Mouse (Mus musculus) testis, adult 2 months (tissue): ENCODE data around the gene Sema5a. TPM values are rescaled to one million over a fixed set of nuclear protein-coding genes. Genes with fewer than 3 reads are reported as not detected.

ENCODE experiments used
- H3K27ac ChIP-seq: fragments of 200-500 bp; 2 replicates; pipeline ENCODE4 v1.5.1; 2012; ENCODE audit warnings: low read depth, low read length; ENCODE audit not compliant: control insufficient read depth, insufficient read depth
- H3K27me3 ChIP-seq: fragments of 200-500 bp; 2 replicates; pipeline ENCODE4 v1.6.1; 2012; ENCODE audit warnings: mild to moderate bottlenecking, low read length, moderate library complexity; ENCODE audit not compliant: control insufficient read depth, insufficient read depth
- H3K36me3 ChIP-seq: fragments of 200-500 bp; 2 replicates; pipeline ENCODE4 v1.6.1; 2012; ENCODE audit warnings: mild to moderate bottlenecking, low read length; ENCODE audit not compliant: control insufficient read depth, insufficient read depth
- H3K4me1 ChIP-seq: fragments of 200-500 bp; 2 replicates; pipeline ENCODE4 v1.6.1; 2012; ENCODE audit warnings: low read length; ENCODE audit not compliant: control insufficient read depth, insufficient read depth
- H3K4me3 ChIP-seq: fragments of 200-500 bp; 2 replicates; pipeline ENCODE4 v1.5.1; 2012; ENCODE audit warnings: low read depth, mild to moderate bottlenecking, low read length, moderate library complexity, mixed read lengths; ENCODE audit not compliant: control insufficient read depth
- CTCF ChIP-seq: fragments of 200-500 bp; IDR thresholded peaks from 2 replicates; pipeline ENCODE4 v1.5.1; 2012; ENCODE audit warnings: low read depth, mild to moderate bottlenecking, inconsistent platforms, low read length, moderate library complexity; ENCODE audit not compliant: control insufficient read depth, insufficient read depth, insufficient replicate concordance
- POLR2A ChIP-seq: fragments of 200-500 bp; IDR thresholded peaks from 2 replicates; pipeline ENCODE4 v1.6.1; 2012; ENCODE audit warnings: low read depth, mild to moderate bottlenecking, inconsistent platforms, low read length, moderate library complexity; ENCODE audit not compliant: control insufficient read depth
- polyA plus RNA-seq: library from polyadenylated mRNA; depleted of rRNA; stranded (reverse); fragments of >200 nt; gene quantifications from 2 replicates; pipeline ENCODE4 v1.2.3, GENCODE M21; 2012

The Sema5a gene
- polyA plus RNA-seq, 1 experiment, result 4.5 TPM

DNA sequence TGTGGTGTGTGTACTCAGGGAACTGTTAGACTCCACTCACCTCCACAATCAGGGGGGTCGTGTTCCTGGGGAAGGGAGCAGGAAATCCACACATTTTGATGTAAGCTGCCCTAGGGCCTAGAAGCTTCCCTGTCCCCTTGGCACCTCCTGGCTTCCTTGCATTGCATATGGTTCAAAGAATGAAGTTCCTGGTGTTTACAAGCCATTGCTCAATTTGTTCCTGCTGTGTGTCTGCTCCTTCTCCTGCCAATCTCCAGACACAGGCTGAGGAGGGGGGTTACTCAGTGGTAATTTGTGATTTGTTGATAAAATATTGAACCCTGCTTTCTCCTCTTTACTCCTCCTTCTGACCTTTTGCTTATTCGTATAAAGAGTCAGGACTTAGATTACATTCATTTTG, 25.5 kb downstream of the Sema5a start:
- TF ChIP-seq POLR2A, result no peak
- Histone ChIP-seq H3K27me3 (no peaks in the 10 kb centered on the region), H3K4me3 (no peak overlapping the region), H3K4me1 (no peaks in the 10 kb centered on the region), H3K27ac (no peak overlapping the region), H3K36me3 (no peaks in the 10 kb centered on the region)

DNA sequence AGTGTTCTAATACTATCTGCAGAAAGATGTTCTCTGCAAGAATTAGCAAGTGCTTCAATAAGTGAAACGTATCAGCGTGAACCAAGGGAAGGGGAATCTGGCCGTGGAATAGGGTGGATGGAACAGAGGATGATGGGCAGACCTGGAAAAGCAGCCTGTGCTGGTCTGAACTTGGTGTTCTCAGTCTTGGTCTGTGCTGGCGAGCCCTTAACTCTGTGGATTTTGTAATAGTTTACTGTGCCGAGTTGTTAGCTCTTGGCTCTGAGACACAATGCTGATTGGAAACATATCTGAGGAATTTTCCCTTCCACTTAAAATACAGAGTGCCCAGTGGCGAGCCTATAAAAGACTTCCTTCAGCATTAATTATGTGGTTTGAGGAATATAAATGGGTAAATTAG, 29.3 kb downstream of the Sema5a start:
- no peaks in the 10 kb centered on the region for H3K27me3 ChIP-seq
- no peak overlapping the region; the same call in 1 of the 2 replicates for H3K27ac ChIP-seq
- H3K4me1 ChIP-seq, result no peaks in the 10 kb centered on the region
- H3K4me3 ChIP-seq, result no peak overlapping the region
- TF ChIP-seq CTCF (no peak), POLR2A (no peak)
- H3K36me3 ChIP-seq, result no peaks in the 10 kb centered on the region

DNA sequence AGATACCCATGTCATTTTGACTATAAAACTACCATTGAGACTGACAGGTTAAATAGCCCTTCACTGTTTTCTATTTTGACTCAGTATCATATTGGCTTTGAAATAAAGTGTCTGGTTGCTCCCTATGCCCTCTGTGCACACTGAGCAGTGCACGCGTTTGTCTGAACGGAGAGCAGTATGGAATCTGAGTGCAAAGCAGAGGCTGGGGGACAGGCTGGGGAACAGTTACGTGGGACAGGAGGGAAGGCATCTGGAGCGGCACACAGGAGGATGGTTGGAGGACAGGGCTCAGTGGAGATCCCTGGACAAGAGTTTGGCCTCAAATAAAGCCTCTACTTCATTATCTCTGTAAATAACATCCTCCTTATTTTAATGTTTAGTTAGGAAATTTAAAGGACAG, 30.4 kb downstream of the Sema5a start:
- no peak overlapping the region for H3K27ac ChIP-seq
- TF ChIP-seq CTCF (no peak), POLR2A (no peak)
- H3K4me1 ChIP-seq, result no peaks in the 10 kb centered on the region
- H3K4me3 ChIP-seq, result no peak overlapping the region
- no peaks in the 10 kb centered on the region for H3K27me3 ChIP-seq
- H3K36me3 ChIP-seq, result no peaks in the 10 kb centered on the region

DNA sequence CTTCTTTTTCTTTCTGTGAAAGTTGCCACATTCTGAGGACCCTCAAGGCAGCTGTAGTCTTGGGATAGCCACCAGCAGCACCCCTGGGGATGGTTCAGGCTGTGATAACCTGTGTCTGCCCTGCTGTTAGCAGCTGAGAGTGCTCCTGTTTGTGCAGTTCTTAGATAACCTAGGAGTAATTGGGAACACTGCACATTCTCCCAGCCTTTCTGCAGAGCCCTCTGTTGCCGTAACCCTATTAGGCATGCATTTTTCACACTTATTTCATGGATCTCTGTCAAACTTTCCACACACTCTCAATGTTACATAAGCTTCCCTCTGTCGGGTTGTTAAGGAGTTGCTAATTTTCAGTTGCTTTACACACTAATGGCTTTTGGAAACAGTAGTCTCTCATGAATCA, 34.0 kb downstream of the Sema5a start:
- TF ChIP-seq POLR2A, result no peak
- TF ChIP-seq CTCF, result no peak

DNA sequence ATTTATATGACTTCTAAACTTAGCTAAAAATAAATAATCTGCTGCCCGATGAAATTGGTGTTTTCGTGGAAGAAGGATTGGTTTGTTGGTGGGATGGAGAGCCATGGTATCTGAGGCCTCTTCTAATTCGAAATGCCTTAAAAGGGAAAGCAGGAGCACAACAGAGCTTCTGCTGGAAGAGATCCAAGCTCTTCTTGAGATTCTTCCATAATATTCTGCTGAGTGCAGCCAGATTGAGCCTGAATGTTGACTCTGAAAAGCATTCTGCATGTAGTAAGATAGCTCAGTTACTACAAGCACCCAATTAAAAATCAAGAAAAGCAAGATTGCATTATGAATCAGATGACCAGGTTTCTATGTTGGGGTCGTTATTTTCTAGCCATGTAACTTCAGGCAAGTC, 36.8 kb downstream of the Sema5a start:
- Histone ChIP-seq H3K4me1 (no peaks in the 10 kb centered on the region), H3K27me3 (no peaks in the 10 kb centered on the region), H3K36me3 (no peaks in the 10 kb centered on the region), H3K27ac (no peak overlapping the region), H3K4me3 (no peak overlapping the region)
- no peak for TF ChIP-seq POLR2A
- no peak for TF ChIP-seq CTCF

More for the DNA sequence above, 34.0 kb downstream of the Sema5a start:
- Histone ChIP-seq H3K27me3 (no peaks in the 10 kb centered on the region), H3K27ac (no peak overlapping the region), H3K36me3 (no peaks in the 10 kb centered on the region), H3K4me3 (no peak overlapping the region), H3K4me1 (no peaks in the 10 kb centered on the region)

DNA sequence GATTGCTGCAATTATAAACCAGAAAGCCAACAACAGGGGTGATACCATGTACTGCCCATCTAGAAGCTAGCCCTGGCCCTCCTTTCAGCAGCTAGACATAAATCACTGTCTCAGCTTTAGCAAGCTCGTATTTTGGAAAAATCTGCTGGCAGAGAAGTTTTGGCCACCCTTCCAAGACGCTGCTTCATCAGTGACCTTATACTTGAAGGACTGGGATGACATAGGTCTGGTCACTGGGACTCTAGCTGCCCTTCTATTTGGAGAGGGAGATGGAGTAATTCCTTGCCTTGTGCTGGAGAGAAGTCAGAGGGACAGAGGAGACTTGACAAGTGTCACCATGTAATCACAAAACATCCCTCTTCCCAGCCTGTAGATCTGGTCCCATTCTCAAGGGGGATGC, 40.1 kb downstream of the Sema5a start:
- Histone ChIP-seq H3K4me3 (no peak overlapping the region), H3K27me3 (no peaks in the 10 kb centered on the region), H3K4me1 (no peaks in the 10 kb centered on the region), H3K27ac (no peak overlapping the region), H3K36me3 (no peaks in the 10 kb centered on the region)
- TF ChIP-seq POLR2A (no peak), CTCF (no peak)

DNA sequence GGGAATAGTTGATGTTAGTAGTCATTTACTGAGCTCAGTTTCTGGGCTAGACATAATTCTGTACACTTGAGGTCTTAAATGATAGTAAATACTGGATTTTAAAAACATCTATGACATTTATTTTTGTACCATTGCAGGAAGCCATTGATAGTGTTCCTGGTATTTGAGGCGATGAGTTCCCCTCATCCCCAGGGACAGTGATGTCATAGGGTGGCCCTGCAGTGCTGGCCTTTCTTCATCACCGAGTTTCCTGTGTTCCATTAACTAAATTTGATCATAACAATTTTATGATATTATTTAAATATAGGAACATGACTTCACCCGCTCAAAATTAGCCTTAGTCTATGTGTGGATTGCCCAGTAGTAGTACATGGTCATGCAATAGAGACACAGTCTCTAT, 41.7 kb downstream of the Sema5a start:
- Histone ChIP-seq H3K4me1 (no peaks in the 10 kb centered on the region), H3K36me3 (no peaks in the 10 kb centered on the region), H3K27me3 (no peaks in the 10 kb centered on the region), H3K27ac (no peak overlapping the region), H3K4me3 (no peak overlapping the region)
- TF ChIP-seq CTCF, result no peak

DNA sequence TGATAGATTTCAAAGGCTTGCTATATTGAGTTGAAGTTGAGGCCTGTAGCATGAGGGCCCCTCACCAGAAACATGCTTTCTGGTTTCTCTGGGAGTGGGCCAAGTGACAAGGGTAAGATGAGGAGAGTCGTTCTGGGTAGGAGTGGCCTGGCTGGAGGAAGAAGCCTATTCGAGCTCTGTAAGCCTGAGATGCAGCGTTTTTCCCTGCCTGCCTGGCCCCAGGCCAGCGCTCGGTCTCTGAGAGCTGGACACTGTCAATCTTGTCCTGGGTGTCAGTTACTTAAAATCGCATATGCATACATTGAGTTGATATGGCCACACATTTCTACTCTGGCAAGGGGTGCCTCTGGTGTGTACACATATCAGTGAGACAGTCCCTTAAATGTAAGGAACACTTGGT, 43.9 kb downstream of the Sema5a start:
- H3K27me3 ChIP-seq, result no peaks in the 10 kb centered on the region
- no peaks in the 10 kb centered on the region for H3K4me1 ChIP-seq
- H3K36me3 ChIP-seq, result no peaks in the 10 kb centered on the region
- no peak overlapping the region for H3K27ac ChIP-seq
- no peak overlapping the region for H3K4me3 ChIP-seq
- TF ChIP-seq POLR2A (no peak), CTCF (no peak)
